Mouse (Mus musculus): ENCODE measurements around the gene Apba2.

DNA sequence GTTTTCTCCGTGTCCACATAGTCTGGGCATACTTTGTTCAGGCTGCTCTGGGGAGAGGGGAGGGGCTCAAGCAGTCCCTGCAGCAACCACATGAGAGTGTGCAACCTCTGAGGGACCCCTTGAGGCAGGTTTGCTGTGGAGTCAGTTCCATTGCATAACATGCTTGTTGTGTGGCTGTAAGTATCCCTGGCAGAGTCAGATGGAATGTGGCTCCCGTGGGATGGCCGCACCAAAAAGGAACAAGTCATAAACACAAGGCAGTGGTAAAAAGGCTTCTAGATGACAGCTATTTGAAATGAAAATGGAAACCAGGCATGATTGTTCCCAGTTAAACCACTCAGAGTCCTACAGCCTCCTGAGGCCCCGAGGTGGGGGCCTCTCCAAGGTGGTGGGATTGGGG is 69.4 kb downstream of the Apba2 start:
- no peak for TF ChIP-seq CTCF (conservative IDR thresholded peaks at IDR 0.05; ENCODE audit: insufficient read depth, insufficient read length, low read depth, low read length)
- no peak for TF ChIP-seq POLR2A (IDR thresholded peaks at IDR 0.05; ENCODE audit: low read depth, low read length)

Data from kidney, adult 2 months (tissue).